Mouse (Mus musculus) midbrain, embryonic 12.5 days (tissue): Measurements from ENCODE around the gene Slc25a45. TPM values are rescaled to one million over a fixed set of nuclear protein-coding genes. Genes with fewer than 3 reads are reported as not detected.

Experiments
- ATAC-seq: fragments of 200-750 bp; cut with Nextera tagmentation; 2 replicates; pipeline ENCODE4 v1.8.0; 2017; ENCODE audit warnings: low read depth, moderate TSS enrichment, moderate library complexity; ENCODE audit not compliant: low FRiP score
- H3K27ac ChIP-seq: fragments of 300-500 bp; sonication (generic); replicated peaks from 2 replicates; pipeline ENCODE4 v1.5.1; 2016; ENCODE audit warnings: mild to moderate bottlenecking
- H3K27me3 ChIP-seq: fragments of 300-500 bp; sonication (generic); 2 replicates; pipeline ENCODE4 v1.6.1; 2016; ENCODE audit warnings: mild to moderate bottlenecking
- H3K36me3 ChIP-seq: fragments of 300-500 bp; sonication (generic); 2 replicates; pipeline ENCODE4 v1.6.1; 2016
- H3K4me1 ChIP-seq: fragments of 300-500 bp; sonication (generic); 2 replicates; pipeline ENCODE4 v1.6.1; 2016
- H3K4me2 ChIP-seq: fragments of 300-500 bp; sonication (generic); replicated peaks from 2 replicates; pipeline ENCODE4 v1.6.1; 2016; ENCODE audit warnings: mild to moderate bottlenecking, moderate library complexity
- H3K4me3 ChIP-seq: fragments of 300-500 bp; sonication (generic); 2 replicates; pipeline ENCODE4 v1.5.1; 2016; ENCODE audit warnings: mild to moderate bottlenecking
- H3K9ac ChIP-seq: fragments of 300-500 bp; sonication (generic); replicated peaks from 2 replicates; pipeline ENCODE4 v1.6.1; 2016; ENCODE audit warnings: mild to moderate bottlenecking, moderate library complexity
- H3K9me3 ChIP-seq: fragments of 300-500 bp; sonication (generic); 2 replicates; pipeline ENCODE4 v1.6.1; 2016; ENCODE audit warnings: mild to moderate bottlenecking
- WGBS: fragments of 180-500 bp; shearing (Covaris S2); methylation state at CpG from one replicate; pipeline ENCODE4 v1.1.7; 2016; 5-methylcytosine and 5-hydroxymethylcytosine counted together
- polyA plus RNA-seq: library from polyadenylated mRNA; unstranded; fragments of >200 nt; fragmentation: Nextera tagmentation; extraction: Ambion mirVana; gene quantifications from 2 replicates; pipeline ENCODE4 v1.2.1, GENCODE M21; 2016

Slc25a45 gene
- polyA plus RNA-seq, 1 experiment from 2014 or later = 3.4 TPM

GRCm38 (mm10) chr19:5848826-5849672 lies 28.6 kb upstream of the Slc25a45 start:
- Histone ChIP-seq H3K36me3 (peaks cover 14% of the 10 kb centered on the region), H3K27me3 (peaks cover 5% of the 10 kb centered on the region; the same call in 1 of the 2 replicates), H3K27ac (peak overlapping the region; percentile 98), H3K9me3 (no peaks in the 10 kb centered on the region), H3K9ac (peak overlapping the region; percentile 25; the same call in 1 of the 2 replicates), H3K4me1 (peaks cover 63% of the 10 kb centered on the region), H3K4me2 (peak overlapping the region; percentile 1; the same call in 1 of the 2 replicates), H3K4me3 (no peak overlapping the region)
- WGBS = 47% methylated on average over 13 of the region's 13 CpGs
- no peak for ATAC-seq

- WGBS = 30% methylated on average over 11 of the region's 11 CpGs
- ATAC-seq = peak; percentile 21; the same call in 1 of the 2 replicates
- no peak overlapping the region for H3K4me2 ChIP-seq
- no peaks in the 10 kb centered on the region for H3K9me3 ChIP-seq
- H3K4me1 ChIP-seq = peaks cover 54% of the 10 kb centered on the region
- peaks cover 17% of the 10 kb centered on the region for H3K36me3 ChIP-seq
- H3K9ac ChIP-seq = no peak overlapping the region
- no peak overlapping the region for H3K4me3 ChIP-seq
- 0 out of 2 replicates have a peak, but pooled peaks cover under 1% of the 10 kb centered on the region for H3K27me3 ChIP-seq
- no peak overlapping the region; the same call in 1 of the 2 replicates for H3K27ac ChIP-seq
These were observed 27.6 kb upstream of the Slc25a45 start for GRCm38 (mm10) chr19:5849843-5850527.

GRCm38 (mm10) chr19:5850860-5851259 lies 26.7 kb upstream of the Slc25a45 start:
- H3K9ac ChIP-seq = no peak overlapping the region
- peaks cover 47% of the 10 kb centered on the region for H3K4me1 ChIP-seq
- H3K27ac ChIP-seq = no peak overlapping the region
- H3K4me3 ChIP-seq = no peak overlapping the region
- 89% methylated on average over 3 of the region's 3 CpGs for WGBS
- no peak for ATAC-seq
- no peak overlapping the region for H3K4me2 ChIP-seq
- H3K27me3 ChIP-seq = no peaks in the 10 kb centered on the region
- H3K36me3 ChIP-seq = peaks cover 24% of the 10 kb centered on the region
- H3K9me3 ChIP-seq = no peaks in the 10 kb centered on the region

GRCm38 (mm10) chr19:5851481-5851971 lies 26.1 kb upstream of the Slc25a45 start:
- Histone ChIP-seq H3K36me3 (peaks cover 30% of the 10 kb centered on the region), H3K4me3 (no peak overlapping the region), H3K9me3 (no peaks in the 10 kb centered on the region), H3K4me2 (no peak overlapping the region), H3K27me3 (no peaks in the 10 kb centered on the region), H3K4me1 (peaks cover 43% of the 10 kb centered on the region), H3K9ac (no peak overlapping the region), H3K27ac (no peak overlapping the region)
- no peak for ATAC-seq
- 61% methylated on average over 5 of the region's 5 CpGs for WGBS

GRCm38 (mm10) chr19:5852035-5852722 lies 25.4 kb upstream of the Slc25a45 start:
- no peak overlapping the region for H3K9ac ChIP-seq
- peaks cover 36% of the 10 kb centered on the region for H3K4me1 ChIP-seq
- no peaks in the 10 kb centered on the region for H3K9me3 ChIP-seq
- no peaks in the 10 kb centered on the region for H3K27me3 ChIP-seq
- H3K27ac ChIP-seq = no peak overlapping the region
- no peak overlapping the region for H3K4me2 ChIP-seq
- H3K4me3 ChIP-seq = no peak overlapping the region
- 90% methylated on average over 12 of the region's 12 CpGs for WGBS
- peaks cover 34% of the 10 kb centered on the region for H3K36me3 ChIP-seq
- ATAC-seq = no peak

- ATAC-seq = no peak
- no peak overlapping the region for H3K4me2 ChIP-seq
- no peak overlapping the region for H3K27ac ChIP-seq
- WGBS = 82% methylated on average over 9 of the region's 9 CpGs
- H3K4me3 ChIP-seq = no peak overlapping the region
- H3K36me3 ChIP-seq = peaks cover 75% of the 10 kb centered on the region
- peaks cover 3% of the 10 kb centered on the region for H3K4me1 ChIP-seq
- no peaks in the 10 kb centered on the region for H3K9me3 ChIP-seq
- H3K9ac ChIP-seq = no peak overlapping the region
- no peaks in the 10 kb centered on the region for H3K27me3 ChIP-seq
These were observed 21.0 kb upstream of the Slc25a45 start for GRCm38 (mm10) chr19:5856604-5857003.

- H3K4me2 ChIP-seq = no peak overlapping the region
- no peaks in the 10 kb centered on the region for H3K4me1 ChIP-seq
- H3K27ac ChIP-seq = no peak overlapping the region
- no peak for ATAC-seq
- peaks cover 95% of the 10 kb centered on the region for H3K36me3 ChIP-seq
- H3K9ac ChIP-seq = no peak overlapping the region
- H3K9me3 ChIP-seq = no peaks in the 10 kb centered on the region
- H3K27me3 ChIP-seq = no peaks in the 10 kb centered on the region
- WGBS = 94% methylated on average over 14 of the region's 14 CpGs
- no peak overlapping the region for H3K4me3 ChIP-seq
These were observed 15.1 kb upstream of the Slc25a45 start for GRCm38 (mm10) chr19:5862335-5863085.

GRCm38 (mm10) chr19:5863776-5864175 lies 13.8 kb upstream of the Slc25a45 start:
- ATAC-seq = no peak
- Histone ChIP-seq H3K27ac (no peak overlapping the region), H3K36me3 (peaks cover 92% of the 10 kb centered on the region), H3K4me1 (no peaks in the 10 kb centered on the region), H3K9ac (no peak overlapping the region), H3K4me3 (no peak overlapping the region), H3K4me2 (no peak overlapping the region), H3K9me3 (no peaks in the 10 kb centered on the region), H3K27me3 (no peaks in the 10 kb centered on the region)
- WGBS = 98% methylated on average over 5 of the region's 5 CpGs

GRCm38 (mm10) chr19:5864710-5865398 lies 12.8 kb upstream of the Slc25a45 start:
- H3K9me3 ChIP-seq = no peaks in the 10 kb centered on the region
- H3K9ac ChIP-seq = no peak overlapping the region
- no peak overlapping the region for H3K27ac ChIP-seq
- H3K36me3 ChIP-seq = peaks cover 92% of the 10 kb centered on the region
- no peaks in the 10 kb centered on the region for H3K27me3 ChIP-seq
- no peak overlapping the region for H3K4me2 ChIP-seq
- H3K4me1 ChIP-seq = no peaks in the 10 kb centered on the region
- H3K4me3 ChIP-seq = no peak overlapping the region
- 92% methylated on average over 20 of the region's 20 CpGs for WGBS
- no peak for ATAC-seq

GRCm38 (mm10) chr19:5868096-5868495 lies 9.5 kb upstream of the Slc25a45 start:
- H3K27me3 ChIP-seq = no peaks in the 10 kb centered on the region
- H3K9ac ChIP-seq = no peak overlapping the region
- no peak for ATAC-seq
- no peak overlapping the region for H3K4me3 ChIP-seq
- peaks cover 18% of the 10 kb centered on the region for H3K4me1 ChIP-seq
- H3K4me2 ChIP-seq = no peak overlapping the region
- 84% methylated on average over 6 of the region's 6 CpGs for WGBS
- peaks cover 77% of the 10 kb centered on the region for H3K36me3 ChIP-seq
- no peak overlapping the region for H3K27ac ChIP-seq
- no peaks in the 10 kb centered on the region for H3K9me3 ChIP-seq

GRCm38 (mm10) chr19:5871273-5871672 lies 6.3 kb upstream of the Slc25a45 start:
- Histone ChIP-seq H3K4me1 (peaks cover 31% of the 10 kb centered on the region), H3K9me3 (no peaks in the 10 kb centered on the region), H3K4me2 (peak overlapping the region; percentile 21), H3K36me3 (peaks cover 45% of the 10 kb centered on the region), H3K27ac (peak overlapping the region; percentile 64), H3K4me3 (no peak overlapping the region), H3K27me3 (no peaks in the 10 kb centered on the region), H3K9ac (0 out of 2 replicates have a peak overlapping the region, but pooled peaks have one; percentile 39)
- peak; percentile 39 for ATAC-seq
- 13% methylated on average over 7 of the region's 7 CpGs for WGBS
